Mouse (Mus musculus): ENCODE results near the gene Pigm. TPM values are rescaled to one million over a fixed set of nuclear protein-coding genes. Genes with fewer than 3 reads are reported as not detected.

Pigm gene
- total and polyA plus RNA-seq, 2 experiments from 2014 or later = 2.7 to 14.7 TPM

DNA sequence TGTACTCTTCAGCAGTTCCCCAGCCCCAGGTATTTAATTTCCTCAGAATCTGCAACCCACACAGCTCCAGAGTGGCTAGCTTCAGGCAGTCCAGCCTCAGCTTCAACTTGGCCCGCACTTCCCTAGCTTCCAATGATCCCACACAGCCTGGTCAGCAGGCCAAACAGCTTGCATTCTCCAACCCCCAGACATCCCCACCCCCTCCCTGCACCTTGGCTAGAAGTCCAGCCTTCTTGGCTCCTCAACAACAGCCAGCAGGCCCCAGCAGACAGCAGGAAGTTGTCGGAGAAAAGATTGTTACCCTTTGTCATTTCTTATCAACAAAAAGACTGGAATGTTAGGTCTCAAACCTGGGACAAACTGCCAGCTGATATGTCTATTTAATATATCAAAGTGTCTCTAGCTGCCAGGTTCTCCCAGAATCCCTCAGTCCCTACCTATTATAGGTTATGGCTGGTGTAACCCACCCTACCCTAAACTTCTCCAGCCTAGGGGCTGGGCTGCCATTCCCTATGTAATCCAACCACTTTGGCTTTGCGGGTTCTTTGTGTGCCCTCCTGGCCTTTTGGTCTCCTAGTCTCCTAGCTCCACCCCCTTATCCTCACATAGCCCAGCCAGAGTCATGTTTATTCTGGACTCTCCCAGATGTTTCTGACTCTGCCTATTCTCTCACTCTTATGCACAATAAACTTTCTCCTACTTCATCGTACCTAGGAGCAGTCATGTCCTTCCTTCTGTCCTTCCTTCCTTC is 55.7 kb downstream of the Pigm start:
- H3K4me1 ChIP-seq (ENCODE audit: insufficient read depth, low read length) = no peaks in the 10 kb centered on the region
- H3K27ac ChIP-seq = no peak overlapping the region
- 49% methylated on average over 4 of the region's 4 CpGs for WGBS
- H3K4me2 ChIP-seq (ENCODE audit: low read depth, low read length) = no peak overlapping the region
- no peak for TF ChIP-seq CTCF (IDR thresholded peaks at IDR 0.05; ENCODE audit: low read depth)
- no peaks in the 10 kb centered on the region for H3K27me3 ChIP-seq (ENCODE audit: insufficient read depth, low read length)
- no peak overlapping the region for H3K4me3 ChIP-seq (ENCODE audit: low read length)
- DNase-seq (ENCODE audit: low spot score) = peak; percentile 6
- ATAC-seq = no peak
- H3K9ac ChIP-seq (replicated peaks; ENCODE audit: low read length) = no peak overlapping the region
- H3K36me3 ChIP-seq (ENCODE audit: insufficient read depth, low read length) = no peaks in the 10 kb centered on the region
- H3K9me3 ChIP-seq (ENCODE audit: low read length) = no peaks in the 10 kb centered on the region

DNA sequence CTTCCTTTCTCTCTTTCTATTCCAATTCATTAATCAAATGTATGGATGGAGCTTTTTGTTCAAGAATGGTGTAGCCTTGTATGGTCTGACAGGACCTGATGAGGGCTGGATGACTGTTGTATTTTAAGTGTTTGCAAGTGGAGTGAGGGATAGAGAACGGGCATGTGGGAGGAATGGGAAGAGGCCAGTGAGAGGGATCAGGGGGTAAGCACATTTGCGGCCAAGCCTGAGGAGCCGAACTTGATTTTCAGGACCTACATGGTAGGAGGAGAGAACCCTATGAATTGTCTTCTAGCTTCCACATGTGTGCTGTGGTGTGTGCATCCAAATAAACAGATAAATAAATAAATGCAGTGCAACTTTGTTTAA is 56.2 kb downstream of the Pigm start:
- Histone ChIP-seq H3K27ac (no peak overlapping the region), H3K36me3 (ENCODE audit: insufficient read depth, low read length) (no peaks in the 10 kb centered on the region), H3K4me3 (ENCODE audit: low read length) (no peak overlapping the region), H3K9ac (replicated peaks; ENCODE audit: low read length) (no peak overlapping the region), H3K27me3 (ENCODE audit: insufficient read depth, low read length) (no peaks in the 10 kb centered on the region), H3K9me3 (ENCODE audit: low read length) (no peaks in the 10 kb centered on the region), H3K4me2 (ENCODE audit: low read depth, low read length) (no peak overlapping the region), H3K4me1 (ENCODE audit: insufficient read depth, low read length) (no peaks in the 10 kb centered on the region)
- 92% methylated on average over 3 of the region's 3 CpGs for WGBS
- ATAC-seq = no peak
- no peak for TF ChIP-seq CTCF (IDR thresholded peaks at IDR 0.05; ENCODE audit: low read depth)
- no peak for DNase-seq (ENCODE audit: low spot score)

DNA sequence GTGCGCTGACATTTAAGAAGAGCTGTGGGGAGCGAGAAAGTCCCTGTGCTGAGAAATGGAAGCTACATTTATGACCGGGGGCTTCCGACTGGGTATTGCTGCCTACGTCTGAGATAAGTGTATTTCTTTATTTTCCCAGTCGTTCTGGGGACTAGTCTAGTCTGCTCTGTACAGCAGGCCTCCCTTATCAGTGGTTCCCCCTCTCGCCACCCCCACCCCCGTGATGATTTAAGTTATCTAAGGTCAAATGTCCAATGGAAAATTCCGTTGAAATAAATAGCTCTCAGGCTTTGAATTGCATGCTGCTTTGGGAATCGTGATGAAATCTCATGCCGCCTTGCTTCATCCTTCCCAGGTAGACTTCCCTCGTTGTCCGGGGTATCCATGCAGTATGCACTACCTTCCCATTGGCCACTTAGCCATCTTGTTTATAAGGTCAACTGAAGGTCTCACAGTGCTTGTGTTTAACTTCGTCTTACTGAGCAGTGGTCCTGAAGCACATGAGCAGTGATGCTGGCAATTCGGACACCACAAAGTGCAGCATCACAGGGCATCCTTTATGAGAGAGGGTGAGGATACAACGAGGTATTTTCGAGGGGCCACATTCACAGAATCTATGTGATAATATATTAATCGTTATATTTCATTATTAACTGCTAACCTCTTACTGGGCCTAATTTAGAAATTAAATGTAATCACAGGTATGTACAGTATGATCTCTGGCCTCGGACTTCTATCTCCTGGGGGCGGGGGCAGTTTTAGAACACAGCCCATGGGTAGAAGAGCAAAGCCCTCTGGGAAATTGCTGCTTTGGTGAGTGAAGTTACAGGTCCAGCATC is 56.9 kb downstream of the Pigm start:
- no peaks in the 10 kb centered on the region for H3K27me3 ChIP-seq (ENCODE audit: insufficient read depth, low read length)
- TF ChIP-seq CTCF (IDR thresholded peaks at IDR 0.05; ENCODE audit: low read depth) = no peak
- WGBS = 90% methylated on average over 20 of the region's 20 CpGs
- no peak overlapping the region for H3K9ac ChIP-seq (replicated peaks; ENCODE audit: low read length)
- H3K4me3 ChIP-seq (ENCODE audit: low read length) = no peak overlapping the region
- H3K4me1 ChIP-seq (ENCODE audit: insufficient read depth, low read length) = no peaks in the 10 kb centered on the region
- no peaks in the 10 kb centered on the region for H3K9me3 ChIP-seq (ENCODE audit: low read length)
- H3K4me2 ChIP-seq (ENCODE audit: low read depth, low read length) = no peak overlapping the region
- ATAC-seq (no peak), DNase-seq (ENCODE audit: low spot score) (no peak)
- H3K27ac ChIP-seq = no peak overlapping the region
- no peaks in the 10 kb centered on the region for H3K36me3 ChIP-seq (ENCODE audit: insufficient read depth, low read length)

Other genes with a start within 250 kb of the Pigm start
- gene Pex19, start 249.8 kb upstream of the Pigm start, total RNA-seq (2014; rRNA removed) = 185 and 203 TPM in 2 replicates
- gene Pex19, start 249.8 kb upstream of the Pigm start, polyA plus RNA-seq (2015; fragmentation: Nextera tagmentation; extraction: Ambion mirVana) = 140 and 144 TPM in 2 replicates
- gene Dcaf8, start 228.5 kb upstream of the Pigm start, total RNA-seq (2014; rRNA removed) = 67.1 and 73.0 TPM in 2 replicates
- gene Dcaf8, start 228.5 kb upstream of the Pigm start, polyA plus RNA-seq (2015; fragmentation: Nextera tagmentation; extraction: Ambion mirVana) = 73.1 and 79.1 TPM in 2 replicates
- gene Pea15a, start 169.7 kb upstream of the Pigm start, total RNA-seq (2014; rRNA removed) = 289 and 309 TPM in 2 replicates
- 503 and 511 TPM in 2 replicates for gene Pea15a, start 169.7 kb upstream of the Pigm start, polyA plus RNA-seq (2015; fragmentation: Nextera tagmentation; extraction: Ambion mirVana)
- gene Casq1, start 156.7 kb upstream of the Pigm start, total RNA-seq (2014; rRNA removed) = 0.78 and 2.4 TPM in 2 replicates
- gene Casq1, start 156.7 kb upstream of the Pigm start, polyA plus RNA-seq (2015; fragmentation: Nextera tagmentation; extraction: Ambion mirVana) = 1.7 and 2.0 TPM in 2 replicates
- 0.10 TPM in 1 of 2 replicates, not detected in the other for gene Atp1a4, start 118.1 kb upstream of the Pigm start, total RNA-seq (2014; rRNA removed)
- 0.05 TPM in 1 of 2 replicates, not detected in the other for gene Atp1a4, start 118.1 kb upstream of the Pigm start, polyA plus RNA-seq (2015; fragmentation: Nextera tagmentation; extraction: Ambion mirVana)
- gene Igsf8, start 114.9 kb upstream of the Pigm start, total RNA-seq (2014; rRNA removed) = 136 and 150 TPM in 2 replicates
- 90.2 and 90.8 TPM in 2 replicates for gene Igsf8, start 114.9 kb upstream of the Pigm start, polyA plus RNA-seq (2015; fragmentation: Nextera tagmentation; extraction: Ambion mirVana)
- 546 and 572 TPM in 2 replicates for gene Atp1a2, start 78.5 kb upstream of the Pigm start, total RNA-seq (2014; rRNA removed)
- gene Atp1a2, start 78.5 kb upstream of the Pigm start, polyA plus RNA-seq (2015; fragmentation: Nextera tagmentation; extraction: Ambion mirVana) = 119 and 123 TPM in 2 replicates
- gene Kcnj9, start 47.2 kb upstream of the Pigm start, total RNA-seq (2014; rRNA removed) = 8.0 and 9.8 TPM in 2 replicates
- gene Kcnj9, start 47.2 kb upstream of the Pigm start, polyA plus RNA-seq (2015; fragmentation: Nextera tagmentation; extraction: Ambion mirVana) = 3.6 and 4.2 TPM in 2 replicates
- gene Kcnj10, start 35.3 kb upstream of the Pigm start, total RNA-seq (2014; rRNA removed) = 8.6 and 10.0 TPM in 2 replicates
- gene Kcnj10, start 35.3 kb upstream of the Pigm start, polyA plus RNA-seq (2015; fragmentation: Nextera tagmentation; extraction: Ambion mirVana) = 5.4 and 5.6 TPM in 2 replicates
- not detected in 2 replicates for gene Slamf9, start 98.8 kb downstream of the Pigm start, total RNA-seq (2014; rRNA removed)
- 0.39 and 0.49 TPM in 2 replicates for gene Slamf9, start 98.8 kb downstream of the Pigm start, polyA plus RNA-seq (2015; fragmentation: Nextera tagmentation; extraction: Ambion mirVana)
- 17.9 and 33.0 TPM in 2 replicates for gene Igsf9, start 105.2 kb downstream of the Pigm start, total RNA-seq (2014; rRNA removed)
- gene Igsf9, start 105.2 kb downstream of the Pigm start, polyA plus RNA-seq (2015; fragmentation: Nextera tagmentation; extraction: Ambion mirVana) = 10.5 and 13.5 TPM in 2 replicates
- 45.1 and 70.2 TPM in 2 replicates for gene Tagln2, start 123.5 kb downstream of the Pigm start, total RNA-seq (2014; rRNA removed)
- gene Tagln2, start 123.5 kb downstream of the Pigm start, polyA plus RNA-seq (2015; fragmentation: Nextera tagmentation; extraction: Ambion mirVana) = 59.2 and 61.6 TPM in 2 replicates
- gene Cfap45, start 144.3 kb downstream of the Pigm start, total RNA-seq (2014; rRNA removed) = 1.0 and 1.2 TPM in 2 replicates
- 3.7 and 4.5 TPM in 2 replicates for gene Cfap45, start 144.3 kb downstream of the Pigm start, polyA plus RNA-seq (2015; fragmentation: Nextera tagmentation; extraction: Ambion mirVana)
- 1.9 and 2.9 TPM in 2 replicates for gene Vsig8, start 179.4 kb downstream of the Pigm start, total RNA-seq (2014; rRNA removed)
- gene Vsig8, start 179.4 kb downstream of the Pigm start, polyA plus RNA-seq (2015; fragmentation: Nextera tagmentation; extraction: Ambion mirVana) = 1.9 and 2.0 TPM in 2 replicates
- 0.11 TPM in 1 of 2 replicates, not detected in the other for gene Slamf8, start 214.0 kb downstream of the Pigm start, total RNA-seq (2014; rRNA removed)
- gene Slamf8, start 214.0 kb downstream of the Pigm start, polyA plus RNA-seq (2015; fragmentation: Nextera tagmentation; extraction: Ambion mirVana) = 0.14 TPM in 1 of 2 replicates, not detected in the other
- 0.18 TPM in 1 of 2 replicates, not detected in the other for gene Fcrl6, start 226.0 kb downstream of the Pigm start, total RNA-seq (2014; rRNA removed)
- gene Fcrl6, start 226.0 kb downstream of the Pigm start, polyA plus RNA-seq (2015; fragmentation: Nextera tagmentation; extraction: Ambion mirVana) = not detected in 2 replicates